Mouse (Mus musculus) bone marrow macrophage, adult 2 months (primary cell): ENCODE data around the gene Hist2h2aa2.

Experiments used
- CTCF ChIP-seq: IDR thresholded peaks from 2 replicates; pipeline ENCODE4 v1.5.1; 2012; ENCODE audit warnings: low read depth, mild to moderate bottlenecking, low read length, moderate library complexity
- POLR2A ChIP-seq: IDR thresholded peaks from 2 replicates; pipeline ENCODE4 v1.6.1; 2012; ENCODE audit warnings: mild to moderate bottlenecking, low read depth, low read length, borderline replicate concordance

DNA sequence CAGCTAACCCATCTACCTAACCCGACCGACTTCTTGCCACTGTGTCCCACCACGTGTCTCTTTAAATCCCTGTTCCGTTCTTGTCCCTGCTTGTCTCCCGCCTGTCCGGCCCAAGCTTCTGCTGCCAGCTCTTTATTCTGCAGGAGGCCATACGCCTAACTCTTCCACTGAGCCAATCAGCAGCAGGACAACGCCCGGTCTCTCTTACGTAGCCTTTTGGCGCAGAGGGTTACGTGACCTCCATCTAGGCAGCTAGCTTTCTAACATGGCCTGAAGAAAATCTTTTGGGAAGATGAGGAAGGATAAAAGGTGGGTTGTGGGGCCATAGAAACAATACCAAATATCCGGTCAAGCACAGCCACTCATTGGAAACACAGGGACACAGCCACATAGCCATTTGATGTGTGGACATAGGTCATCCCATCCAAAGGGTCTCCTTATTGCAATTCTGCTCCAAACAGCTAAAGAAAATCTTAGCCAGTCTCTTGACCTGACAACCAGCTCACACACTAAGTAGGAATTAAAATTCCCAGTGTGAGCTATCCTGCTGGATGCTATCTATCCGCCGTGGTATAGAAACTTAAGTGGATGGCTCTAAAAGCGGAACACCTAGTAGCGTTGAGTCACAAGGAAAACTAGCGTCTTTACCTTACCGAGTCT is 22.3 kb upstream of the Hist2h2aa2 start:
- TF ChIP-seq CTCF (no peak), POLR2A (no peak)
